Mouse (Mus musculus): ENCODE measurements around the gene Kif1b. TPM values are rescaled to one million over a fixed set of nuclear protein-coding genes. Genes with fewer than 3 reads are reported as not detected.
A peak's percentile ranks its signal among the peaks of the same experiment; 100 is the strongest.

Gene Kif1b
- polyA plus RNA-seq, 1 experiment from 2014 or later: 50.7 TPM

GRCm38 (mm10) chr4:149291061-149291460 is 16.4 kb downstream of the Kif1b start:
- WGBS: 81% methylated on average over 9 of the region's 9 CpGs
- H3K9ac ChIP-seq (replicated peaks; ENCODE audit: low read depth, low read length): no peak overlapping the region
- H3K4me2 ChIP-seq (replicated peaks; ENCODE audit: low read depth, low read length): no peak overlapping the region
- H3K27ac ChIP-seq (ENCODE audit: low read length): no peak overlapping the region
- 0 out of 2 replicates have a peak, but pooled peaks cover 3% of the 10 kb centered on the region for H3K4me1 ChIP-seq (ENCODE audit: control insufficient read depth, insufficient read depth, low read length)
- no peak overlapping the region for H3K4me3 ChIP-seq (ENCODE audit: low read depth, low read length)
- no peaks in the 10 kb centered on the region for H3K27me3 ChIP-seq (ENCODE audit: control insufficient read depth, insufficient read depth, low read length)
- no peaks in the 10 kb centered on the region for H3K9me3 ChIP-seq (ENCODE audit: control insufficient read depth, low read depth, low read length)
- no peak for ATAC-seq (ENCODE audit: insufficient number of reproducible peaks, insufficient read depth, low FRiP score, low read depth)
- H3K36me3 ChIP-seq (ENCODE audit: control insufficient read depth, insufficient read depth, low read length): peaks cover 5% of the 10 kb centered on the region; the same call in 1 of the 2 replicates

DNA sequence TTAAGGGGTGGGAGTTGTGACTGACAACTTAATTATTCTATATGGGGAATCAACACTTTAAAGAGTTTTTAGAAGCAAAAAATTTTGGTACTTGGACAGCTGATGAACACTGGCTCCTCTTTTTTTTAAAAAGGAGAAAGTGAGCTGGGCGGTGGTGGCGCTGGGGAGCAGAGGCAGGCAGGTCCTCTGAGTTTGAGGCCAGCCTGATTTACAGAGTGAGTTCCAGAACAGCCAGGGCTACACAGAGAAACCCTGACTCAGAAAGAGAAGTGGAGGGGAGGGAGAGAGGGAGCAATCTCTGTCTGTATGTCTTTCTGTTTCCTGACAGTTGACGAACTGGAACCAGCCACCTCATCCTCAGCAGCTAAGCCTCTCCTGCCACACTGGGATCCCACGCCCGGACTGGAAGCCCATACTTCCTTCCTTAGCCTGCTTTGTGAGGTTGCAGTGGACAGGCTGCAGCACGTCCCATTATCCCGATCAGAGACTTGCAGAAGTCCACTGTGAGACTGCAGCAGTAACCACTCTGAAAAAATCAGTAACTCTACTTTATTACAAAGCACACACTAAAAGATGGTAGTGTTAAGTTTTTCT is 17.2 kb downstream of the Kif1b start:
- ATAC-seq (ENCODE audit: insufficient number of reproducible peaks, insufficient read depth, low FRiP score, low read depth): no peak
- H3K27me3 ChIP-seq (ENCODE audit: control insufficient read depth, insufficient read depth, low read length): no peaks in the 10 kb centered on the region
- no peak overlapping the region for H3K9ac ChIP-seq (replicated peaks; ENCODE audit: low read depth, low read length)
- no peaks in the 10 kb centered on the region for H3K9me3 ChIP-seq (ENCODE audit: control insufficient read depth, low read depth, low read length)
- peaks cover 5% of the 10 kb centered on the region; the same call in 1 of the 2 replicates for H3K36me3 ChIP-seq (ENCODE audit: control insufficient read depth, insufficient read depth, low read length)
- H3K4me3 ChIP-seq (ENCODE audit: low read depth, low read length): no peak overlapping the region
- H3K4me1 ChIP-seq (ENCODE audit: control insufficient read depth, insufficient read depth, low read length): 0 out of 2 replicates have a peak, but pooled peaks cover 3% of the 10 kb centered on the region
- WGBS: 83% methylated on average over 7 of the region's 7 CpGs
- H3K4me2 ChIP-seq (replicated peaks; ENCODE audit: low read depth, low read length): no peak overlapping the region
- no peak overlapping the region for H3K27ac ChIP-seq (ENCODE audit: low read length)

GRCm38 (mm10) chr4:149286287-149287137 is 21.0 kb downstream of the Kif1b start:
- H3K4me3 ChIP-seq (ENCODE audit: low read depth, low read length): no peak overlapping the region
- H3K9me3 ChIP-seq (ENCODE audit: control insufficient read depth, low read depth, low read length): no peaks in the 10 kb centered on the region
- H3K36me3 ChIP-seq (ENCODE audit: control insufficient read depth, insufficient read depth, low read length): peaks cover 5% of the 10 kb centered on the region; the same call in 1 of the 2 replicates
- no peak overlapping the region for H3K4me2 ChIP-seq (replicated peaks; ENCODE audit: low read depth, low read length)
- no peak for ATAC-seq (ENCODE audit: insufficient number of reproducible peaks, insufficient read depth, low FRiP score, low read depth)
- 72% methylated on average over 8 of the region's 8 CpGs for WGBS
- no peak overlapping the region for H3K27ac ChIP-seq (ENCODE audit: low read length)
- no peaks in the 10 kb centered on the region for H3K27me3 ChIP-seq (ENCODE audit: control insufficient read depth, insufficient read depth, low read length)
- no peak overlapping the region for H3K9ac ChIP-seq (replicated peaks; ENCODE audit: low read depth, low read length)
- peaks cover 8% of the 10 kb centered on the region; the same call in 1 of the 2 replicates for H3K4me1 ChIP-seq (ENCODE audit: control insufficient read depth, insufficient read depth, low read length)

GRCm38 (mm10) chr4:149285691-149286090 is 21.8 kb downstream of the Kif1b start:
- WGBS: 77% methylated on average over 1 of the region's 1 CpGs

DNA sequence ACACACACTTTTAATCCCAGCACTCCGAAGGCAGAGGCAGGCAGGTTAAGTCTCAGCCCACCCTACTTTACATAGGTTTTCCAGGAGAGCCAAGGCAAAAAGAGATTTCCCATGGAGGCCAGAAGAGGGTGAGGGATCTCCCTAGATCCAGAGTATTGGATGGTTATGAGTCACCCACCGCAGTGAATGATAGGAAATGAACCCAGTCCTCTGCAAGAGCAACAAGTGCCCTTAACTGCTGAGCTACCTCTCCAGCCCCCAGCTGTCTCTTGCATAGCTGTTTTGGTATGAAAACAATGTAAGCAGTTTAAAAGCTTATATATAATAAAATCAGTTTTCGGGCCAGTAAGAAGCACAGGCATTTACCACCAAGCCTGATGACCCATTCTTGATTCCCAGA is 24.5 kb downstream of the Kif1b start:
- no peaks in the 10 kb centered on the region for H3K36me3 ChIP-seq (ENCODE audit: control insufficient read depth, insufficient read depth, low read length)
- no peaks in the 10 kb centered on the region for H3K9me3 ChIP-seq (ENCODE audit: control insufficient read depth, low read depth, low read length)
- ATAC-seq (ENCODE audit: insufficient number of reproducible peaks, insufficient read depth, low FRiP score, low read depth): no peak
- H3K4me1 ChIP-seq (ENCODE audit: control insufficient read depth, insufficient read depth, low read length): peaks cover 10% of the 10 kb centered on the region; the same call in 1 of the 2 replicates
- no peak overlapping the region for H3K9ac ChIP-seq (replicated peaks; ENCODE audit: low read depth, low read length)
- H3K27me3 ChIP-seq (ENCODE audit: control insufficient read depth, insufficient read depth, low read length): no peaks in the 10 kb centered on the region
- WGBS: 74% methylated on average over 3 of the region's 3 CpGs
- no peak overlapping the region for H3K4me3 ChIP-seq (ENCODE audit: low read depth, low read length)
- no peak overlapping the region for H3K4me2 ChIP-seq (replicated peaks; ENCODE audit: low read depth, low read length)
- no peak overlapping the region for H3K27ac ChIP-seq (ENCODE audit: low read length)

More at GRCm38 (mm10) chr4:149285691-149286090, 21.8 kb downstream of the Kif1b start:
- peaks cover 8% of the 10 kb centered on the region; the same call in 1 of the 2 replicates for H3K4me1 ChIP-seq (ENCODE audit: control insufficient read depth, insufficient read depth, low read length)
- H3K9ac ChIP-seq (replicated peaks; ENCODE audit: low read depth, low read length): no peak overlapping the region
- peaks cover 2% of the 10 kb centered on the region; the same call in 1 of the 2 replicates for H3K36me3 ChIP-seq (ENCODE audit: control insufficient read depth, insufficient read depth, low read length)
- H3K4me2 ChIP-seq (replicated peaks; ENCODE audit: low read depth, low read length): no peak overlapping the region
- no peak overlapping the region for H3K4me3 ChIP-seq (ENCODE audit: low read depth, low read length)
- no peaks in the 10 kb centered on the region for H3K9me3 ChIP-seq (ENCODE audit: control insufficient read depth, low read depth, low read length)
- no peak overlapping the region for H3K27ac ChIP-seq (ENCODE audit: low read length)
- H3K27me3 ChIP-seq (ENCODE audit: control insufficient read depth, insufficient read depth, low read length): no peaks in the 10 kb centered on the region
- no peak for ATAC-seq (ENCODE audit: insufficient number of reproducible peaks, insufficient read depth, low FRiP score, low read depth)

DNA sequence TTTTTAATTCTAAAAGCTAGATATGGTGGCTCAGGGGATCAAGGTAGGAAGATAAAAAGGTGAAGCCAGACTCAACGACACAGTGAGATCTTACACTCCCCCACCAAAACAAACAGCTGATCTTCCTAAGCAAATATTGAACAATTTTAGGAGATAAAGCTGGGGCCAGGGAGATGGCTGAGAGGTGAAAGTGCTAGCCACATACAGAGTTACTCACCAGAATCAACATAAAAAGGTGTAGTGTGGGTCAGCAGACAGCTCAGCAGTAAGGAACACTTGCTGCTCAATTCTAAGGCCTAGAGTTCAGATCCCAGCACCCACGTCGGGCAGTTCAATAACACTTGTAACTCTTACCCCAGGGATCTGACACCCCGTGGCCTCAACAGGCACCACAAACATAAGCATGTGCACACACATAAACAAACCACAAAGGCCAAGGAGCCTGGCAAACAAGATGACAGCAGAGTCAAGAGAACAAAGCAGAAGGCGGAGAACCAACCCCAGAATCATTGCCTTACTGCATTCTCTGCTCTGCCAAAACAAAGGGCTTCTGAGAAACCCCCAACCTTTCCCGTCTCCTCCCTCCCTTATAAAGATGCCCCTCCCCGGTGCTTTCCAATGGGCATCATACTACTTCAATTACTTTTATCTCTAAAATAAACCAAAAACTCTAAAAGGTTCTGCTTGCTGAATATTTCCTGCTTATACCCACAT is 25.3 kb downstream of the Kif1b start:
- H3K4me1 ChIP-seq (ENCODE audit: control insufficient read depth, insufficient read depth, low read length): peaks cover 11% of the 10 kb centered on the region; the same call in 1 of the 2 replicates
- H3K36me3 ChIP-seq (ENCODE audit: control insufficient read depth, insufficient read depth, low read length): no peaks in the 10 kb centered on the region
- no peak overlapping the region for H3K27ac ChIP-seq (ENCODE audit: low read length)
- H3K27me3 ChIP-seq (ENCODE audit: control insufficient read depth, insufficient read depth, low read length): no peaks in the 10 kb centered on the region
- no peak for ATAC-seq (ENCODE audit: insufficient number of reproducible peaks, insufficient read depth, low FRiP score, low read depth)
- no peaks in the 10 kb centered on the region for H3K9me3 ChIP-seq (ENCODE audit: control insufficient read depth, low read depth, low read length)
- no peak overlapping the region for H3K9ac ChIP-seq (replicated peaks; ENCODE audit: low read depth, low read length)
- no peak overlapping the region for H3K4me3 ChIP-seq (ENCODE audit: low read depth, low read length)
- H3K4me2 ChIP-seq (replicated peaks; ENCODE audit: low read depth, low read length): no peak overlapping the region
- WGBS: 55% methylated on average over 7 of the region's 7 CpGs

DNA sequence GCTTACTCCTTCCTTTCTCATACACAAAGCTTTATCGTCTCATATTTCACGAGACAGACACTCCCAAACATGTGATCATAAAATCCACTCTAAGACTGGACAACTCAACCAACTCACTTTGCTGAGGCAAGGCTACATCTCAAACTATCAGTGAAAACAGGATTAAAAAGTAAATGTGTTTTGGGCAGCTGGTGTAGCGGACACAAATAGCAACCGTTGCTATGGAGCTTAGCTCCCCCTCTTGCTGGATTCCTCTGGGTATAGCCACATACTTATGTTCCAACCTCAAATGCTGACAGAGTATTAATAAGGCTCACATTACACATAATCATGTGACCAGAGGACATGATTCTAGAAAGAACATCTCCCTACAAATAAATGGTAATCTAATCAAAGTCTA is 29.9 kb downstream of the Kif1b start:
- Histone ChIP-seq H3K27ac (ENCODE audit: low read length) (no peak overlapping the region), H3K4me2 (replicated peaks; ENCODE audit: low read depth, low read length) (no peak overlapping the region), H3K9me3 (ENCODE audit: control insufficient read depth, low read depth, low read length) (no peaks in the 10 kb centered on the region), H3K36me3 (ENCODE audit: control insufficient read depth, insufficient read depth, low read length) (peaks cover 15% of the 10 kb centered on the region), H3K27me3 (ENCODE audit: control insufficient read depth, insufficient read depth, low read length) (no peaks in the 10 kb centered on the region), H3K9ac (replicated peaks; ENCODE audit: low read depth, low read length) (no peak overlapping the region), H3K4me1 (ENCODE audit: control insufficient read depth, insufficient read depth, low read length) (0 out of 2 replicates have a peak, but pooled peaks cover 3% of the 10 kb centered on the region), H3K4me3 (ENCODE audit: low read depth, low read length) (no peak overlapping the region)
- ATAC-seq (ENCODE audit: insufficient number of reproducible peaks, insufficient read depth, low FRiP score, low read depth): peak; percentile 65; the same call in 1 of the 2 replicates
- 39% methylated on average over 4 of the region's 4 CpGs for WGBS

DNA sequence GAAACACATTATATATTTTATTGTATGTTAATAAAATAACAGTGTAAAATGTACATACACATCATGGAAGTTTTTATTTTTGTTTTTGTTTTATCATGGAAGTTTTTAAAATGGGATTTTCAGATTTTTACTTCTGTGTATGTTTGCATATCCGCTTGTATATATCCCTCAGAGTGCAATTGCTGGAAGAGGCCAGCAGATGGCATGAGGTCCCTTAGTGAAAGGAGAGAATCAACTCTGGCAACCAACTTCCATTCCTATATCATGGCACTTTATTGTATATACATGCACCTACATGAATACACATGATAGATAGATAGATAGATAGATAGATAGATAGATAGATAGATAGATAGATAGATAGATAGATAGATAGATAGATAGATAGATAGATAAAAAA is 34.4 kb downstream of the Kif1b start:
- H3K4me2 ChIP-seq (replicated peaks; ENCODE audit: low read depth, low read length): no peak overlapping the region
- 0 out of 2 replicates have a peak, but pooled peaks cover 2% of the 10 kb centered on the region for H3K4me1 ChIP-seq (ENCODE audit: control insufficient read depth, insufficient read depth, low read length)
- WGBS: 100% methylated on average over 1 of the region's 1 CpGs
- H3K9me3 ChIP-seq (ENCODE audit: control insufficient read depth, low read depth, low read length): no peaks in the 10 kb centered on the region
- no peaks in the 10 kb centered on the region for H3K27me3 ChIP-seq (ENCODE audit: control insufficient read depth, insufficient read depth, low read length)
- no peak overlapping the region for H3K9ac ChIP-seq (replicated peaks; ENCODE audit: low read depth, low read length)
- H3K27ac ChIP-seq (ENCODE audit: low read length): no peak overlapping the region
- peaks cover 32% of the 10 kb centered on the region for H3K36me3 ChIP-seq (ENCODE audit: control insufficient read depth, insufficient read depth, low read length)
- no peak overlapping the region for H3K4me3 ChIP-seq (ENCODE audit: low read depth, low read length)
- no peak for ATAC-seq (ENCODE audit: insufficient number of reproducible peaks, insufficient read depth, low FRiP score, low read depth)
